26 mouse cellular contexts compared by ENCODE assay signal in genomic region chr10:60658176-60658575, GRCm38 (mm10). TPM values are rescaled to one million over a fixed set of nuclear protein-coding genes. Genes with fewer than 3 reads are reported as not detected.
DNase-seq lines count a peak whose midpoint lies in the region; ATAC-seq and TF ChIP-seq lines count a peak whose summit lies in the region.
"Had no signal": no experiment of that assay in that cellular context is flagged by ENCODE, and none has a peak within 500 bp of the region (broad histone marks: within the 10 kb centered on the region; RNA-seq: fewer than 3 reads in every experiment).

No protein-coding gene starts in this region.

- no peaks in the 10 kb centered on the region for H3K4me1 ChIP-seq in CH12.LX (ENCODE audit: control insufficient read depth in 1 of 2, insufficient read depth in 2 of 2)
- H3K4me1 ChIP-seq in megakaryocyte, embryonic 14.5 days, result peaks cover 65% of the 10 kb centered on the region
- no peaks in the 10 kb centered on the region for H3K4me1 ChIP-seq in intestine, embryonic 16.5 days (ENCODE audit: control insufficient read depth, insufficient read depth, low read length)
- H3K4me1 ChIP-seq: forebrain, embryonic 12.5 days; forebrain, embryonic 15.5 days; hindbrain, embryonic 15.5 days had no signal

- dilution Hi-C loops in CH12.LX (cut with MboI; ENCODE audit: extremely low pct_ligation_motif_present, extremely low pct_unique_long_range_greater_than_20kb, low sequenced_read_pairs), result no loop called here

- peak; percentile 14; the same call in 1 of the 2 replicates for TF ChIP-seq RAD21 in CH12.LX (IDR thresholded peaks at IDR 0.05; ENCODE audit: low read depth, low read length)

- no peak for TF ChIP-seq POLR2A in CH12.LX (IDR thresholded peaks at IDR 0.05; ENCODE audit: low read depth, low read length)

- TF ChIP-seq CTCF in CH12.LX (conservative IDR thresholded peaks at IDR 0.05 in 1 of 2, IDR thresholded peaks at IDR 0.05 in 1 of 2; ENCODE audit: low read depth in 2 of 2, low read length in 2 of 2), result peak in 1 of 2 experiments; percentile 31; a peak in 2 of 4 replicates

- no peak overlapping the region for H3K9ac ChIP-seq in CH12.LX (ENCODE audit: insufficient read depth, low read depth)
- H3K9ac ChIP-seq in intestine, embryonic 16.5 days (ENCODE audit: low read depth, low read length), result no peak overlapping the region
- H3K9ac ChIP-seq: embryonic facial prominence, embryonic 13.5 days; forebrain, embryonic 12.5 days; forebrain, embryonic 15.5 days; heart, embryonic 13.5 days; hindbrain, embryonic 12.5 days; hindbrain, embryonic 15.5 days had no signal

- H3K27ac ChIP-seq in CH12.LX (ENCODE audit: insufficient read depth, low read depth), result no peak overlapping the region
- no peak overlapping the region for H3K27ac ChIP-seq in intestine, embryonic 16.5 days (ENCODE audit: low read length)
- H3K27ac ChIP-seq: embryonic facial prominence, embryonic 10.5 days; embryonic facial prominence, embryonic 13.5 days; forebrain, embryonic 12.5 days; forebrain, embryonic 15.5 days; heart, adult 2 months; heart, embryonic 10.5 days; heart, embryonic 13.5 days; hindbrain, embryonic 12.5 days; hindbrain, embryonic 15.5 days had no signal

- in situ Hi-C loops in CH12.LX (cut with MboI; ENCODE audit: low pct_ligation_motif_present, low pct_unique_long_range_greater_than_20kb, low sequenced_read_pairs), result loop anchor here (5.0 kb wide), 1 partner anchor 34 kb away; no protein-coding TSS in a partner anchor

- 87% methylated on average over 10 of the region's 10 CpGs for WGBS in intestine, embryonic 16.5 days

- no peak for TF ChIP-seq EP300 in CH12.LX (IDR thresholded peaks at IDR 0.05; ENCODE audit: low read length)

- no peak overlapping the region for H3K4me3 ChIP-seq in CH12.LX (replicated peaks in 1 of 3; ENCODE audit: low read depth in 2 of 3, low read length in 2 of 3, poor library complexity in 1 of 3)
- H3K4me3 ChIP-seq in megakaryocyte, embryonic 14.5 days (replicated peaks), result peak overlapping the region; percentile 82
- H3K4me3 ChIP-seq in intestine, embryonic 16.5 days (ENCODE audit: low read length), result no peak overlapping the region
- H3K4me3 ChIP-seq: embryonic facial prominence, embryonic 10.5 days; embryonic facial prominence, embryonic 13.5 days; erythroblast, embryonic 14.5 days; forebrain, embryonic 12.5 days; forebrain, embryonic 15.5 days; heart, adult 2 months; heart, embryonic 10.5 days; heart, embryonic 13.5 days; hindbrain, embryonic 12.5 days; hindbrain, embryonic 15.5 days had no signal

- no peak for DNase-seq in CH12.LX (ENCODE audit: extremely low read depth)
- DNase-seq in layer of hippocampus, postnatal 14 days (ENCODE audit: low spot score in 2 of 2), result no peak
- no peak for DNase-seq in embryo, embryonic 9.5 days (ENCODE audit: extremely low spot score)
- DNase-seq: adrenal gland, postnatal 10 days; adrenal gland, postnatal 36 days; cerebellum, adult 18-20 months; cerebellum, adult 9-10 months; cerebellum, postnatal 14 days; gastrocnemius, postnatal 25 days; heart, adult 2 months; heart, postnatal 14 days; heart, postnatal 4 days had no signal

- H3K79me2 ChIP-seq in CH12.LX (replicated peaks; ENCODE audit: control insufficient read depth, extremely low read depth, insufficient read depth, poor library complexity, severe bottlenecking), result no peaks in the 10 kb centered on the region

- H3K36me3 ChIP-seq in CH12.LX (replicated peaks in 1 of 2; ENCODE audit: control insufficient read depth in 1 of 2, insufficient read depth in 1 of 2, low read length in 1 of 2), result no peaks in the 10 kb centered on the region
- H3K36me3 ChIP-seq in megakaryocyte, embryonic 14.5 days (replicated peaks; ENCODE audit: low read length), result peaks cover 2% of the 10 kb centered on the region
- no peaks in the 10 kb centered on the region for H3K36me3 ChIP-seq in intestine, embryonic 16.5 days (ENCODE audit: control insufficient read depth, insufficient read depth, low read length)
- H3K36me3 ChIP-seq: embryonic facial prominence, embryonic 10.5 days; embryonic facial prominence, embryonic 13.5 days; forebrain, embryonic 12.5 days; forebrain, embryonic 15.5 days; G1E; heart, embryonic 10.5 days; heart, embryonic 13.5 days; hindbrain, embryonic 12.5 days; hindbrain, embryonic 15.5 days had no signal

- H3K9me3 ChIP-seq in CH12.LX (replicated peaks; ENCODE audit: low read length), result peaks cover 8% of the 10 kb centered on the region
- H3K9me3 ChIP-seq in megakaryocyte, embryonic 14.5 days, result peaks cover 20% of the 10 kb centered on the region
- no peaks in the 10 kb centered on the region for H3K9me3 ChIP-seq in intestine, embryonic 16.5 days (ENCODE audit: control insufficient read depth, low read length)
- H3K9me3 ChIP-seq: embryonic facial prominence, embryonic 10.5 days; embryonic facial prominence, embryonic 13.5 days; forebrain, embryonic 12.5 days; forebrain, embryonic 15.5 days; heart, embryonic 10.5 days; heart, embryonic 13.5 days; hindbrain, embryonic 15.5 days had no signal

- peak; percentile 74 for ATAC-seq in granulocyte monocyte progenitor cell, adult 5-6 weeks (replicated peaks; ENCODE audit: poor library complexity, severe bottlenecking)
- ATAC-seq in intestine, embryonic 16.5 days, result no peak
- ATAC-seq: forebrain, embryonic 15.5 days; Patski had no signal

- H3K4me2 ChIP-seq in CH12.LX (ENCODE audit: insufficient read depth, low read depth, poor library complexity, severe bottlenecking), result no peak overlapping the region
- H3K4me2 ChIP-seq in intestine, embryonic 16.5 days (ENCODE audit: low read depth, low read length), result no peak overlapping the region
- H3K4me2 ChIP-seq: embryonic facial prominence, embryonic 13.5 days; forebrain, embryonic 12.5 days; forebrain, embryonic 15.5 days; heart, embryonic 13.5 days; hindbrain, embryonic 12.5 days; hindbrain, embryonic 15.5 days had no signal

- H3K27me3 ChIP-seq in CH12.LX (replicated peaks), result peaks cover 72% of the 10 kb centered on the region
- H3K27me3 ChIP-seq in megakaryocyte, embryonic 14.5 days (replicated peaks), result peaks cover 43% of the 10 kb centered on the region
- H3K27me3 ChIP-seq in intestine, embryonic 16.5 days (replicated peaks; ENCODE audit: control insufficient read depth, insufficient read depth, low read length), result no peaks in the 10 kb centered on the region
- H3K27me3 ChIP-seq: forebrain, embryonic 12.5 days; forebrain, embryonic 15.5 days; hindbrain, embryonic 12.5 days; hindbrain, embryonic 15.5 days had no signal

TF ChIP-seq in CH12.LX, 34 proteins besides CTCF, POLR2A, EP300 and RAD21:
- TF ChIP-seq CHD1 (IDR thresholded peaks at IDR 0.05; ENCODE audit: low read depth, low read length) (no peak), MAX (IDR thresholded peaks at IDR 0.05; ENCODE audit: low read length) (no peak), POLR2AphosphoS2 (IDR thresholded peaks at IDR 0.05; ENCODE audit: low read depth, low read length) (no peak), ZMIZ1 (IDR thresholded peaks at IDR 0.05; ENCODE audit: low read depth, low read length) (no peak), HCFC1 (IDR thresholded peaks at IDR 0.05; ENCODE audit: low read depth, low read length) (no peak)

RNA-seq across cellular contexts. Expression of gene Cdh23, which starts 38.1 kb away (rescaled TPM):
- total RNA-seq in CH12.LX (2012; rRNA removed) (0.30 and 0.34 TPM in 2 replicates), CH12.LX (2014; rRNA removed) (0.04 and 0.20 TPM in 2 replicates)
- polyA plus RNA-seq in CH12.LX (2012; ENCODE audit: insufficient read length, low read depth), result 0.73 and 0.75 TPM in 2 replicates
- total RNA-seq in granulocyte monocyte progenitor cell, adult 5-6 weeks (2014; fragmentation: Nextera tagmentation), result 0.81 TPM in 1 of 2 replicates, not detected in the other
- 0.13 TPM in 1 of 2 replicates, not detected in the other for total RNA-seq in granulocyte monocyte progenitor cell, adult 5-6 weeks (2017)
- 4.6 and 9.2 TPM in 2 replicates for polyA plus RNA-seq in megakaryocyte, embryonic 14.5 days (2012; ENCODE audit: insufficient read depth, low replicate concordance)
- polyA plus RNA-seq in intestine, embryonic 16.5 days (2015; fragmentation: Nextera tagmentation; extraction: Ambion mirVana), result 0.33 and 0.67 TPM in 2 replicates
- total RNA-seq in layer of hippocampus, postnatal 14 days (2021), result 1 to 10 TPM; 3.3 to 4.0 TPM
- polyA plus RNA-seq: G1E had no signal
